Mouse (Mus musculus): Measurements from ENCODE around the gene Nsmce4a.

DNA sequence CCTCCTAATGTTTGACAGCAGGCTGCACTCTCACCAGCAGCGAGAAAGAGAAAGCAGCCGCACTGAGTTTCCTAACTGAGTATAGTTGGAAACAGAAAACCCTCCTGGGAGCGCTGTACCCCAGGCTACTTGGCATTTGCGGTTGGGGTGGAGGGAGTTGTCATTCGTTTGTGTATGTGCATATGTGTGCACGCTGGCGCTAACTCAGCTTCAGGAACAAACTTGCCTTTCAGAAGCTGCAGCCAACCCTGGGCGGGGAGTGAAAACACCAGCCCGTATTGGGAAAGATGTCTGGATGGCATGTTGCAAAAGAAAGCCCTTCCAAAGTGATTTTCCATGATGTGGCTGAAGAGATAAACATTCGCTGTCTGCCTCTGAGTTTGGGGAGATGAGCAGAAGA, 4.1 kb upstream of the Nsmce4a start:
- TF ChIP-seq USF1 (IDR thresholded peaks at IDR 0.05; ENCODE audit: low read depth, low read length), result no peak
- no peak for TF ChIP-seq JUND (conservative IDR thresholded peaks at IDR 0.05; ENCODE audit: low read depth, low read length)
- TF ChIP-seq CTCF (conservative IDR thresholded peaks at IDR 0.05 in 1 of 2, IDR thresholded peaks at IDR 0.05 in 1 of 2; ENCODE audit: low read depth in 2 of 2, low read length in 2 of 2), result no peak
- TF ChIP-seq RCOR1 (conservative IDR thresholded peaks at IDR 0.05; ENCODE audit: low read depth, low read length), result no peak
- no peak for TF ChIP-seq CHD1 (IDR thresholded peaks at IDR 0.05; ENCODE audit: low read depth, low read length)
- TF ChIP-seq MAFK (IDR thresholded peaks at IDR 0.05; ENCODE audit: insufficient replicate concordance, low read length), result no peak
- TF ChIP-seq POLR2A (IDR thresholded peaks at IDR 0.05; ENCODE audit: low read depth, low read length), result no peak
- TF ChIP-seq ETS1 (conservative IDR thresholded peaks at IDR 0.05; ENCODE audit: low read depth, low read length), result no peak
- TF ChIP-seq CHD2 (IDR thresholded peaks at IDR 0.05; ENCODE audit: low read length), result no peak
